Mouse (Mus musculus): ENCODE data around the gene Gdf3.

GRCm38 (mm10) chr6:122599054-122599737 lies 10.7 kb downstream of the Gdf3 start:
- TF ChIP-seq CTCF (IDR thresholded peaks at IDR 0.05; ENCODE audit: low read depth, low read length) (no peak), POLR2A (IDR thresholded peaks at IDR 0.05; ENCODE audit: extremely low read depth, insufficient read depth, low read length) (no peak)
